Mouse (Mus musculus): Measurements from ENCODE around the gene Qrsl1. TPM values are rescaled to one million over a fixed set of nuclear protein-coding genes. Genes with fewer than 3 reads are reported as not detected.

The Qrsl1 gene
- polyA plus RNA-seq (2014; fragmentation: Illumina TruSeq; extraction: RNeasy Lipid Tissue Mini Kit (QIAGEN cat#74804); ENCODE audit: low replicate concordance), result 29.7 TPM

DNA sequence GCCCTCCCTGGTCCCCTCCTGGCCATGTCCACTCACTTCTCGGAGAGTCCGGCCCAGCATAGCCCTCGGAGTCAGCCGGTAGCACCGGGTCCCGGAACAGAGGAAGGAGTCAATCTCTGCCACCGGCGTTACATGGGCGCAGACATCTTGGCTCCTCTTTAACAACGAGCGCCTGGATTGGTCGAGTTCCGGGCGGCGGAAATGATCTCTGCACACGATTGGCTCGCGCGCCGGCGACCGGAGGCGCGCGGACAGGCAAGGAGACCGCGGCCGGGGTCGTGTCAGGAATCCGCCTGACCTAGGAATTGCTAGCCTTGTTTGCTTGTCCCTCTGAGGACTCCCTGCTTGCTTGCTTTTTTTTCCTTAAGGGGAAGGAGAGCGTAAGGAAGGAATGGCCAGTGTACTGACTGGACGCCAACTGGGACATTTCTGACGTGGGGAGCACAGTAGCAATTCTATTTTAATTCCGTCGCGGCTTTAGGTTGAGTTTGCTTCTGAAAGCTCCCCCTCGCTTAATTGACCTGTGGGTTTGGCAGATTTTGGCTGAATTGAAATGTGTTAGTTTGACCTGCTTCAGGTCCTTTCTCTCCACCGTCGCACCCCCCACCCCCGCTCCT, at the start of gene Qrsl1, which contains the start of gene Rtn4ip1:
Qrsl1 (minus strand) TSS at position 168 of the 617 bp plus-strand sequence.
Rtn4ip1 (plus strand) TSS at position 230 of the 617 bp plus-strand sequence.

Other genes starting within 250 kb of the Qrsl1 start
- 11.1 TPM for gene Rtn4ip1, start 62 bp upstream of the Qrsl1 start, polyA plus RNA-seq (2014; fragmentation: Illumina TruSeq; extraction: RNeasy Lipid Tissue Mini Kit (QIAGEN cat#74804); ENCODE audit: low replicate concordance)
- 15.0 TPM for gene Crybg1, start 247.1 kb upstream of the Qrsl1 start, polyA plus RNA-seq (2014; fragmentation: Illumina TruSeq; extraction: RNeasy Lipid Tissue Mini Kit (QIAGEN cat#74804); ENCODE audit: low replicate concordance)